Mouse (Mus musculus): Measurements from ENCODE around the gene Sox5.

GRCm38 (mm10) chr6:144723024-144723423 lies 58.8 kb downstream of the Sox5 start:
- TF ChIP-seq POLR2A (IDR thresholded peaks at IDR 0.05; ENCODE audit: low read depth, low read length) = no peak
- TF ChIP-seq CTCF (IDR thresholded peaks at IDR 0.05; ENCODE audit: extremely low read depth, insufficient read depth, insufficient read length, insufficient replicate concordance) = no peak

Data from spleen, adult 2 months (tissue).